Mouse (Mus musculus): ENCODE results near the gene Olfr1504. TPM values are rescaled to one million over a fixed set of nuclear protein-coding genes. Genes with fewer than 3 reads are reported as not detected.
"Not testable (repeated sequence)": the region's sequence is repeated elsewhere in the genome, so short reads cannot be mapped to it uniquely, and the experiment has no call there.

Olfr1504 gene
- total RNA-seq (2021): not detected
- long read RNA-seq, experiment 1: 0 reads
- long read RNA-seq, experiment 2: 0 reads

DNA sequence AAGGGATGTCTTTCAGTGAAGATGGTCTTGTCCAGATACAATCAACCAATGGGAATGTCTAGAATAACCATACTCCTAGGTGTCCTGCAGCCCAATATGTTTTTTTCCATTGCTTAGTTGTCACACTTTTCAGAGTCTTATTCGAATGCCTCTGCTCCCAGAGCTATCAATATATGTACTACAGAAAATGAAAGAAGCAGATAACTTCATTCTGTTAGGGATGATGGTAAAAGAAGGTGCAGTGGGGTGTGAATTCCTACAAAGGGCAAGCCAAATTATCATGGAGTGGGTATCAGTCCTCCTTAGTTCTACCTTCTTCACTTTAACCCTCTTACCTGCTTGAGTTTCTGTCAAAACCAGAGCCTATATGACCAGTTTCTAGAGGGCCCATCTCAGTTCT, at the start of gene Olfr1504:
TSS of gene Olfr1504 (minus strand) at position 101 of the 400 bp plus-strand sequence.
- no peak for DNase-seq (ENCODE audit: low spot score in 2 of 2)

DNA sequence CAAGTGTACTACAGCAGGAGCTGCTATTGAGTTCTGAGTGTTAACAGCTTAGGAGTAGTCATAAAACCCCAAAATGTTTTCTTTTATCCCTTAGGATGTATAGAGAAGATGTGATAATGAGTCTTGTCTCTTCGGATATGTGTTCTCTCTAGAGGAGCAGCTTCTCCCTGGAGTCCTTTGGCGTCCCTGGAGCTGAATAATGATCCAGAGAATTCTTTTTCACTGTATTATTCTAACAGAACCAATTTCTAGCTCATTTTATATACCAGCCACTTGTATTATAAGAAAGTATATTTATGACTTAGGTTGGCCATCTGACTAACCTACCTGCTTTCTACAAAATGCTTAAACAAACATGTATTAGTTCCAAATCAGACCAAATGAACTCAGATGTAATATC, 15.5 kb upstream of the Olfr1504 start, which contains the start of gene Olfr1505:
TSS of gene Olfr1505 (plus strand) at position 301 of the 400 bp plus-strand sequence.
- no peak for DNase-seq (ENCODE audit: low spot score in 2 of 2)

DNA sequence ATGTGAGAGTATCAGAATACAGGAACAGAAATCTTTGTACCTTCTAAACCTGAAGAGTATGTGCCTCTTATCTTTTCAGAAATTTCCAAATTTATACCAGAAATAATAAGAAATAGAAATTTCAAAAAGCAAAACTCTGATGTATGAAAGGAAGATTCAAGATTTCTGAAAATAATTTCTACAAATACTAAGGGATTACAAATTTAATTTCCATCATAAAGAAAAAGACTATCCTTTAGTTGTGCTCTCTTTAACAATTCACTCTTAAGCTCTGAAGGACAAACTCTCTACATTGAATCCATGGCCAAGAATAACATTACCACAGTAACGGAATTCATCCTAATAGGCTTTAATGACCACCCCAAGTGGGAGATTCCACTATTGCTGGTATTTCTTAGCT, 36.2 kb downstream of the Olfr1504 start, which contains the start of gene Olfr1502:
TSS of gene Olfr1502 (plus strand) at position 301 of the 400 bp plus-strand sequence.
- no peak for DNase-seq (ENCODE audit: low spot score in 2 of 2)

DNA sequence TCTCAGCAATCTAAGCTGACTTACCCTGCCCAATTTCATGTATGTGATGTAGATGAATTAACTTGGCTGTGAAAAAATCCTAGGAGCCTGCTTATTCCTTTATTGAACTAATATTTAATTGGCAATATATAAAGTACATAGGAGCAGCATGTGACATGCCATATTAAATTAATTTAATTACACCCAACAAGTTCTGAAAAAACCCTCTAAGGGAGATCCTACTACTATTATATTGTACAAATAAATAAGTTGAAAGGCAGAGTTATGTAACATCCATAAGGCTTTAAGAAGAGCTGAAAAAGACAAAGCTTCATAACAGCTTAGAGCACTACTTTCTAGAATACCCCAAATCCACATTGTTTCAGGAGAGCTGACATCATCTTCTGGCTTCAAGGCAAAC, 47.1 kb downstream of the Olfr1504 start, which contains the start of gene Olfr1501:
TSS of gene Olfr1501 (minus strand) at position 101 of the 400 bp plus-strand sequence.
- not testable (repeated sequence) for DNase-seq (ENCODE audit: low spot score in 2 of 2)

Other genes with a start within 250 kb of the Olfr1504 start
- gene Olfr1490, start 246.8 kb downstream of the Olfr1504 start, total RNA-seq (2021): not detected
- gene Olfr1491, start 200.7 kb downstream of the Olfr1504 start, total RNA-seq (2021): not detected
- not detected for gene Olfr1493-ps1, start 174.7 kb downstream of the Olfr1504 start, total RNA-seq (2021)
- not detected for gene Olfr1494, start 158.2 kb downstream of the Olfr1504 start, total RNA-seq (2021)
- gene Olfr1495, start 133.3 kb downstream of the Olfr1504 start, total RNA-seq (2021): not detected
- gene Olfr1496, start 120.0 kb downstream of the Olfr1504 start, total RNA-seq (2021): not detected
- not detected for gene Olfr1497, start 99.7 kb downstream of the Olfr1504 start, total RNA-seq (2021)
- not detected for gene Olfr1499, start 78.5 kb downstream of the Olfr1504 start, total RNA-seq (2021)
- not detected for gene Olfr1500, start 67.4 kb downstream of the Olfr1504 start, total RNA-seq (2021)
- gene Olfr1501, start 47.2 kb downstream of the Olfr1504 start, total RNA-seq (2021): not detected
- not detected for gene Olfr1502, start 36.1 kb downstream of the Olfr1504 start, total RNA-seq (2021)
- not detected for gene Olfr1505, start 15.6 kb upstream of the Olfr1504 start, total RNA-seq (2021)